Mouse (Mus musculus) neural tube, embryonic 14.5 days (tissue): Measurements from ENCODE around the gene Hspb9. TPM values are rescaled to one million over a fixed set of nuclear protein-coding genes. Genes with fewer than 3 reads are reported as not detected.
A peak's percentile ranks its signal among the peaks of the same experiment; 100 is the strongest.

Experiments
- ATAC-seq: fragments of 200-750 bp; cut with Nextera tagmentation; 2 replicates; pipeline ENCODE4 v1.8.0; 2017; ENCODE audit warnings: low read depth, mild to moderate bottlenecking, moderate TSS enrichment, moderate library complexity
- H3K27ac ChIP-seq: fragments of 300-500 bp; sonication (generic); 2 replicates; pipeline ENCODE4 v1.5.1; 2014; ENCODE audit warnings: low read depth, mild to moderate bottlenecking, control low read depth, low read length, moderate library complexity, mixed read lengths
- H3K27me3 ChIP-seq: fragments of 300-500 bp; sonication (generic); 2 replicates; pipeline ENCODE4 v1.6.1; 2014; ENCODE audit warnings: low read length; ENCODE audit not compliant: control insufficient read depth, insufficient read depth
- H3K36me3 ChIP-seq: fragments of 300-500 bp; sonication (generic); 2 replicates; pipeline ENCODE4 v1.6.1; 2014; ENCODE audit warnings: low read length, mixed read lengths; ENCODE audit not compliant: control insufficient read depth, insufficient read depth
- H3K4me1 ChIP-seq: fragments of 300-500 bp; sonication (generic); 2 replicates; pipeline ENCODE4 v1.6.1; 2014; ENCODE audit warnings: low read length; ENCODE audit not compliant: control insufficient read depth, insufficient read depth
- H3K4me2 ChIP-seq: fragments of 300-500 bp; sonication (generic); 2 replicates; pipeline ENCODE4 v1.6.1; 2014; ENCODE audit warnings: mild to moderate bottlenecking, low read depth, low read length, control low read depth
- H3K4me3 ChIP-seq: fragments of 300-500 bp; sonication (generic); 2 replicates; pipeline ENCODE4 v1.5.1; 2014; ENCODE audit warnings: low read depth, low read length, control low read depth, mixed read lengths
- H3K9ac ChIP-seq: fragments of 300-500 bp; sonication (generic); replicated peaks from 2 replicates; pipeline ENCODE4 v1.6.1; 2014; ENCODE audit warnings: low read depth, mild to moderate bottlenecking, control low read depth, low read length, mixed read lengths
- H3K9me3 ChIP-seq: fragments of 300-500 bp; sonication (generic); 2 replicates; pipeline ENCODE4 v1.6.1; 2016; ENCODE audit warnings: low read length; ENCODE audit not compliant: control insufficient read depth
- WGBS: fragments of 180-500 bp; shearing (Covaris S2); extraction: QIAGEN DNeasy Blood & Tissue Kit; methylation state at CpG from one replicate; pipeline ENCODE4 v1.1.7; 2014; 5-methylcytosine and 5-hydroxymethylcytosine counted together
- polyA plus RNA-seq: library from polyadenylated mRNA; unstranded; fragments of >200 nt; fragmentation: Nextera tagmentation; extraction: Ambion mirVana; gene quantifications from 2 replicates; pipeline ENCODE4 v1.2.1, GENCODE M21; 2014

Gene Hspb9
- polyA plus RNA-seq = not detected in 2 replicates

DNA sequence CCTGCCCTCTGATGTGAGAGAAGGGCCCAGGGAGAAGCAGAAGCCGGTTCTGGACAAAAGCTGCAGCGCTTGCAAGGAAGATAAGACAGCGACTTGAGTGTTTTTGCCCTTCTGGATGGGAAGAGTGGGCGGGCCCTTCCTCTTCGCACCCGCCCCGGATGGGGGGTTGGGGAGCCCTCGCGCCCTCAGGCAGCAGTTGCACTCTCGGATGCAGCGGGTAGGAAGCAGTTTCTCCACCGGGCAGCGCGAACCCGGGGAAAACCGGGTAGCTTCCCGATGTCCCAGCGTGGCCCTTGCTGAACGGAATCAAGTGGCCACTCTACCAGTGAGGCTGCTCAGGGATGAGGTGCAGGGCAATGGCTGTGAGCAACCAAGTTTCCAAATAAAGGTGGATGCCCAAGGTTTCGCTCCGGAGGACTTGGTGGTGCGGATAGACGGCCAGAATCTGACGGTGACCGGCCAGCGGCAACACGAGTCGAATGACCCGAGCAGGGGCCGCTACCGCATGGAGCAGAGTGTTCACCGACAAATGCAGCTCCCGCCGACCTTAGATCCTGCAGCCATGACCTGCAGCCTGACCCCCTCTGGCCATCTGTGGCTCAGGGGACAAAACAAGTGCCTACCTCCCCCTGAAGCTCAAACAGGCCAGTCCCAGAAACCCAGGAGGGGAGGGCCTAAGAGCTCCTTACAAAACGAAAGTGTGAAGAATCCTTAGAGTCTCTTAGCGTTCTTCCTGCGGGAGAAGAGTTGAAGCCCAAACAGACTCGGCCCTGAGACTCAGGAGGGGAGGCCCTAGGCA lies at the start of gene Hspb9:
TSS of gene Hspb9 (plus strand) at position 116 of the 799 bp plus-strand sequence.
- no peaks in the 10 kb centered on the region for H3K27me3 ChIP-seq
- H3K4me1 ChIP-seq = peaks cover 14% of the 10 kb centered on the region
- H3K9ac ChIP-seq = no peak within 1 kb of the TSS
- ATAC-seq = no peak
- H3K36me3 ChIP-seq = peaks cover 43% of the 10 kb centered on the region
- WGBS = 6% methylated on average over 38 of the region's 38 CpGs
- no peaks in the 10 kb centered on the region for H3K9me3 ChIP-seq
- H3K27ac ChIP-seq = no peak within 1 kb of the TSS
- H3K4me2 ChIP-seq = peak within 1 kb of the TSS; percentile 24; the same call in 1 of the 2 replicates
- no peak within 1 kb of the TSS for H3K4me3 ChIP-seq

DNA sequence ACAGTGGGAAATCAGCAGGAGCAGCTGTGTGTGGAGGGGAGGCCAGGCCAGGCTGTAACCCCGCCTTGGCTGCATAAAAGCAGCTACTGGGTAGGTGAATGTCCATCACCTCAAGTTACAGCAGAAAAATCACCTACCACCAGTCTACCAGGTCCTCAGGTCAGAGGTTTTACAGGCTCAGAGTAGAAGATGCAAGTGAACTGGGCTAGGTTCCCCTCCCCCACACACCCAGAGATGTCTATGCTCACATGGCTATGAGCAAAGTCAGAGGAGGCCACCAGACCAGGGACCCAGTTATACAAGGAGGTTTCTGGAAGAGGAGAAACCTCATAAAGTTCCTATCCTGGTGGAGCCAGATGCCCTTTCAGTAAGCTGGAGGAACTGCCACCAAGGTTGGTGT lies 42.6 kb upstream of the Hspb9 start:
- Histone ChIP-seq H3K4me1 (peaks cover 6% of the 10 kb centered on the region), H3K4me2 (no peak overlapping the region), H3K27me3 (no peaks in the 10 kb centered on the region), H3K36me3 (no peaks in the 10 kb centered on the region), H3K27ac (no peak overlapping the region), H3K9me3 (no peaks in the 10 kb centered on the region), H3K9ac (no peak overlapping the region), H3K4me3 (no peak overlapping the region)
- 71% methylated on average over 1 of the region's 1 CpGs for whole genome bisulfite sequencing
- no peak for ATAC-seq

DNA sequence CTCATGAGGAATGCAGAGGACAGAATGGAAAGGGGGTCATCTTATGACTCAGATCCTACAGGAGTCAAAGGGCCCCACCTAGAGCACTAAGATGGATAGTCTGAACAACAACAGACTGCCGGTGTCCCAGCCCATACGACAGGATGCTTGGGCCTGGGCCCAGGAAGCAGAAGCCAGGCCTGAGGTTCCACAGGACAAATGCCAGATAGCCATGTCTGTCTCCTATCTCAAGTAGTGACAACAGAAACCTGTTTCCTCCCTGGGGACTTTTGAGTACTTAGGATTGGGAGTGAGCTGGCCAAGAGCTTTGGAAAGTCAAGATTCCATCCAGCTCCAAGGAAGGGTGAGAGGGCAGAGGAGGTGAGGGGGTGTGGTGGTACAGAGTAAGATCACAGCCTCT lies 41.7 kb upstream of the Hspb9 start:
- Histone ChIP-seq H3K27ac (no peak overlapping the region), H3K27me3 (no peaks in the 10 kb centered on the region), H3K4me2 (no peak overlapping the region), H3K9ac (no peak overlapping the region), H3K4me3 (no peak overlapping the region), H3K9me3 (no peaks in the 10 kb centered on the region), H3K36me3 (no peaks in the 10 kb centered on the region), H3K4me1 (peaks cover 6% of the 10 kb centered on the region)
- WGBS = 90% methylated on average over 2 of the region's 2 CpGs
- ATAC-seq = no peak

DNA sequence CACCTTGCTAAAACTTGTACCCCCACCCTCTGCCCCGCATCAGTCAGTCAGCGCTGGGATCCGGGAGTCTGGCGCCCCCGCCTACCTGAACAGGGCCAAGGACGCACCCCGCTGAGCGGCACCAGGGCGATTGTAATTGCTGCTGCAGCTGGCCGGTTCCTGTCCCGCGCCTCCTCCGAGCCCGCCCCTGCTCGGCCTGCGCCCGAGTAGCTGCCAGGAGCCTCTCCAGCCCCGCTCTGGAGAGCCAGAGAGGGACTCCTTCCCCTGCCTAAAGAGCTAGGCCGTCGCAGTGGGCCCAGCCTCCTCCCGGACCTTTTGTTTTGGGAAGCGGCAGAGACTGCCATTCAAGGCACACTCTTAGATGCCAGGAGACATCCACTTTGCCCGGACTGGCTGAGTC lies 40.5 kb upstream of the Hspb9 start:
- WGBS = 2% methylated on average over 23 of the region's 23 CpGs
- ATAC-seq = no peak
- Histone ChIP-seq H3K9me3 (no peaks in the 10 kb centered on the region), H3K9ac (0 out of 2 replicates have a peak overlapping the region, but pooled peaks have one; percentile 11), H3K27ac (no peak overlapping the region), H3K4me1 (peaks cover 6% of the 10 kb centered on the region), H3K36me3 (no peaks in the 10 kb centered on the region), H3K4me3 (no peak overlapping the region), H3K27me3 (no peaks in the 10 kb centered on the region), H3K4me2 (peak overlapping the region; percentile 27; the same call in 1 of the 2 replicates)

DNA sequence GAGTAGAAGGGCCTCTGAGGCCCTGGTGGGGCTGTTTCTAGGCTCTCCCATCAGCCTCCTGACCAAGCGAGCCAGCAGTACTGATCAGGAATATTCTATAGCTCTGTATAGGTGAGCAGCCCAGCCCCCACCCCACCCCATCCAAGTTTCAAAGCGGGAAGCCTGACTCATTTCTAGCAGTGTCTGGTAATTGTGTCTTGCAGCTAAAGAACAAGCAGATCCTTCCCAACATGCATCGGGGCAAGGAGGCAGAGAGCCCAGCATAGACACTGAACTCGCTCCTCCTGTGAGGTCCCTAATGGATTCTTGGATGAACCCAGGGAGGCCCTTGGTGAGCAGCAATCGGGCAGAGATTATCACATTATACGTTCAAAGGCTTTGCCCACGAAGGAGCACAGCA lies 35.8 kb upstream of the Hspb9 start:
- Histone ChIP-seq H3K4me2 (no peak overlapping the region), H3K9me3 (no peaks in the 10 kb centered on the region), H3K4me3 (no peak overlapping the region), H3K9ac (no peak overlapping the region), H3K27ac (no peak overlapping the region), H3K36me3 (no peaks in the 10 kb centered on the region), H3K27me3 (no peaks in the 10 kb centered on the region), H3K4me1 (peaks cover 6% of the 10 kb centered on the region)
- 63% methylated on average over 7 of the region's 7 CpGs for WGBS
- no peak for ATAC-seq

DNA sequence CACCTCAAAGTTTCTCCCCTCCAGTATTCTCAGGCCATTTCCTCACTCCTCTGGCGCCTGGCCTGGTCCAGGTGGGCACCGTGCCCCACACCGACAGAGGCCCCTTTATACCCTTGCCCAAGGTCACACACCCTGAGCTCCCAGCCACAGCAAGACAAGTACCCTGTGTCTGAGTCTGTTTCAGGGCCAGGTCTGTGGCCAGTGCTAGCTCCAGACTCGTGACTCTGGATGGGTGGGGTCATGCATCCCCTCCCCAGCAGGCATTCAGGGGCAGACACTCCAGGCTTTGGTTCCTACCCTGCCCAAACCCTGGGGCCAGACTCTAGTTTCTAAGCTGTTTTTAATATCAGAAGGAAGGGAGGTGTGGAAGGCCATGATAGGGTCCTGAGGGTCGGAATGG lies 31.8 kb upstream of the Hspb9 start:
- WGBS = 83% methylated on average over 5 of the region's 5 CpGs
- H3K4me3 ChIP-seq = no peak overlapping the region

DNA sequence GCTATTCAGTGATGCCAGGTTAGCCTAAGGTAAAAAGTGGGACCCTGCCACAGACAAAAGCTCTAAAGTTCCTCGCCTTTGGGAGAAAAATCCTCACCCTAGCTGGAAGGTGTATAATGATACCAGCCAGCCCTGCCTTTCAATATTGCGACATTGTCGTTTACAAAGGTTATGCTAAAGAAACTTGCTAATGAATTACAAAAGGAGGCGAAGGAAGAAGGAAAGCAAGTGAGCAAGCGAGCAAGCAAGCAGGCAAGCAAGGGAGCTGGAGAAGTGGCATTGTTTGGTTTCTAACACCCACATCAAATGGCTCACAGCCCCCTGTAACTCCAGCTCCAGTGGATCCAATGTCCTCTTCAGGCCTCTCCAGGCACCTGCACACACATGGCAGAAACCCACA lies 31.1 kb upstream of the Hspb9 start:
- ATAC-seq = no peak
- Histone ChIP-seq H3K9me3 (no peaks in the 10 kb centered on the region), H3K27me3 (no peaks in the 10 kb centered on the region), H3K4me3 (no peak overlapping the region), H3K9ac (no peak overlapping the region), H3K36me3 (no peaks in the 10 kb centered on the region), H3K27ac (no peak overlapping the region), H3K4me1 (no peaks in the 10 kb centered on the region), H3K4me2 (no peak overlapping the region)
- WGBS = 73% methylated on average over 5 of the region's 5 CpGs

More for the DNA sequence above, 31.8 kb upstream of the Hspb9 start:
- no peaks in the 10 kb centered on the region for H3K9me3 ChIP-seq
- H3K4me1 ChIP-seq = no peaks in the 10 kb centered on the region
- no peaks in the 10 kb centered on the region for H3K36me3 ChIP-seq
- no peak overlapping the region for H3K9ac ChIP-seq
- no peak overlapping the region for H3K4me2 ChIP-seq
- H3K27ac ChIP-seq = no peak overlapping the region
- ATAC-seq = no peak
- no peaks in the 10 kb centered on the region for H3K27me3 ChIP-seq

DNA sequence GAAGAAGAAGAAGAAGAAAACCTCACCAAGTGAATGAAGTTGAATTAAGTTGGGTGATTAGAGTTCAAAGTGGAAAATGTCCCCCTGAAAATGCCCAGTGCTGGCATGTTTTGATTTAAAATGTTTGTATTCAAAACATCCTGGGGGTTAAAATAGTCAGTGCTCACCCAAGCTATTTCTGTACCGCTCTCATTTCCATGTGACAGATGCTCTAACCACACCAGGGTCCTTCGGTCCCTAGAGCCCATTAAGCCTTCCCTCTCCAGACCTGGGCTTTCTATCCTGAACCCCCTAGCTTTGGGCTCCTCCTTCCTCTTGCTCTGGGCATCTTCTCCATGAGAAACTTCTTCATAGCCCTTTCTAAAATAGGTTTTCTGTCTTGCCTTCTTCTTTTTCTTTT lies 29.6 kb upstream of the Hspb9 start:
- 59% methylated on average over 2 of the region's 2 CpGs for WGBS
- Histone ChIP-seq H3K27me3 (no peaks in the 10 kb centered on the region), H3K27ac (no peak overlapping the region)

DNA sequence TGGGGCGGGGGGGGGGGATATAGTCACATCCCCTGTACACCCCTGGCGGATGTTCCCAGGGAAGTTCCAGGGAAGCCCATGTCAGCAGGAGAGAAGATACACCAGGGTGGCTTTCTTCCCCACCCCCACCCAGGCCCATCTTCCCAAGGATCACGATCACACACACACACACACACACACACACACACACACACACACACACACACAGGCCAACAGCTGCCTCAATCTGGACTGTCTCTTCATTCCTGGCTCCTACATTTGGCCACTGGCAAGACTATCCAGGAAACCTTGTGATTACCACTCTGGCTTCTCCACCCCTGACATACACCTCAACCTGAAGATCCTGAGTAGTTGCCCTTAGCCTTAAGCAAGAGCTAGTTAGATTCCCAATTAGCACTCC lies 28.3 kb upstream of the Hspb9 start:
- H3K27me3 ChIP-seq = no peaks in the 10 kb centered on the region
- 79% methylated on average over 3 of the region's 3 CpGs for WGBS
- no peaks in the 10 kb centered on the region for H3K4me1 ChIP-seq
- H3K9ac ChIP-seq = no peak overlapping the region
- H3K4me3 ChIP-seq = no peak overlapping the region
- no peak for ATAC-seq
- no peaks in the 10 kb centered on the region for H3K9me3 ChIP-seq
- H3K27ac ChIP-seq = no peak overlapping the region
- H3K36me3 ChIP-seq = no peaks in the 10 kb centered on the region
- H3K4me2 ChIP-seq = no peak overlapping the region

More for the DNA sequence above, 29.6 kb upstream of the Hspb9 start:
- H3K9me3 ChIP-seq = no peaks in the 10 kb centered on the region
- H3K4me3 ChIP-seq = no peak overlapping the region
- H3K4me1 ChIP-seq = no peaks in the 10 kb centered on the region
- no peak overlapping the region for H3K4me2 ChIP-seq
- no peak for ATAC-seq
- H3K9ac ChIP-seq = no peak overlapping the region
- H3K36me3 ChIP-seq = no peaks in the 10 kb centered on the region
